Mouse (Mus musculus) small intestine, adult 2 months (tissue): ENCODE results near the gene Tspan17.

Experiments used
- CTCF ChIP-seq: fragments of 200-500 bp; IDR thresholded peaks from 2 replicates; pipeline ENCODE4 v1.5.1; 2012; ENCODE audit warnings: low read depth, mild to moderate bottlenecking, control low read depth, inconsistent platforms, low read length, moderate library complexity, mixed read lengths; ENCODE audit not compliant: insufficient replicate concordance, insufficient read length; ENCODE audit errors: extremely low read depth
- POLR2A ChIP-seq: fragments of 200-500 bp; IDR thresholded peaks from 2 replicates; pipeline ENCODE4 v1.6.1; 2012; ENCODE audit warnings: low read depth, mild to moderate bottlenecking, control low read depth, inconsistent platforms, low read length, moderate library complexity

GRCm38 (mm10) chr13:54756156-54756712 lies 32.9 kb upstream of the Tspan17 start:
- no peak for TF ChIP-seq CTCF
- no peak for TF ChIP-seq POLR2A
